Mouse (Mus musculus): ENCODE data around the gene Gdap2.

Gene Gdap2

GRCm38 (mm10) chr3:100246286-100246825 lies 84.2 kb downstream of the Gdap2 start:
- DNase-seq (ENCODE audit: low spot score in 2 of 2), result no peak
